Mouse (Mus musculus) heart, adult 9 months (tissue): ENCODE measurements around the gene Rhov.

Experiments used
- DNase-seq, 2 experiments: peaks; one replicate each; pipeline ENCODE4 v3.0.0; 2022; ENCODE audit warnings: low spot score in 2 of 2

Rhov gene

DNA sequence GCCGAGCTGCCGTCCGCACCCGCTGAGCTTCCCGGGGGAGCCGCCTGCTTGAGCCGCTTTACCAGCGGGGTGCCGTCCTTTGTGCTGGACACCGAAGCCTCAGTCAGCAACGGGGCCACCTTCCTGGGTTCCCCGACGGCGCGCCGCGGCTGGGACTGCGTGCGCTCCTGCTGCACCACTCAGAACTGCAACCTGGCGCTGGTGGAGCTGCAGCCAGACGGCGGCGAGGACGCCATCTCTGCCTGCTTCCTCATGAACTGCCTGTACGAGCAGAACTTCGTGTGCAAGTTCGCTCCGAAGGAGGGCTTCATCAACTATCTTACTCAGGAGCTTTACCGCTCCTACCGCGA, 33.2 kb downstream of the Rhov start:
- DNase-seq = no peak

DNA sequence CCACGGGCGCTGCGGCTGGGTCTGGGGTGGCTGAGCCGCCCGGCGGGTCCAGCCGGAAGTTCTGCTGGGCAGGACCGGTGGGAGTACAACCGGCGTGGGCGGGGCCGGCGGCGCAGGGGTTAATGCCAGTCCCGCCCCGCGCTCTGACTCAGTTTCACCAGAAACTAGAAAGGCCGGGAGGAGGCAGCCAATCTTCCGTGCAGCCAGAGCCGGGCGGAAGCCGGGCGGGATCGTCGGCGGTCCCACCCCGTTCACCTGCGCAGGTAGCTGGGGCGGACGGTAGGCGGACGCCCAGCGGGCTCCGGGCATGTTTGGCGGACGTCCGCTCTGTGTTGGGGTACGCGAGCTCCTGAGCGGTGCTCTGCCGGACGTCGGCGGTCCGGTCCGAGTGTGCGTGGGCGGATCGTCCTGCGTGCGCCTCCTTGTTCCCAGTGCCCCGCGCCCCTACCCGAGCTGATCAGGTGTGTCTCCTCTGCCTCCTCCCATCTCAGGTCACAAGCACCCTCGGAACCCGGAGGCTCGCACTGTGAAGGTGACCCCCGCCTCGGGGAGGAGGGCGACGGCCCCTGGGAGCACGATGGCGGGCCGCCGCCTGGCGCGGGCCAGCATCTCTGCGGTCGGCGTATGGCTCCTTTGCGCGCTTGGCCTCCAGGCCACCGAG, 33.7 kb downstream of the Rhov start, which contains the start of gene Spint1:
Gene Spint1 (plus strand): TSS at position 153 of the 661 bp plus-strand sequence.
- no peak for DNase-seq

DNA sequence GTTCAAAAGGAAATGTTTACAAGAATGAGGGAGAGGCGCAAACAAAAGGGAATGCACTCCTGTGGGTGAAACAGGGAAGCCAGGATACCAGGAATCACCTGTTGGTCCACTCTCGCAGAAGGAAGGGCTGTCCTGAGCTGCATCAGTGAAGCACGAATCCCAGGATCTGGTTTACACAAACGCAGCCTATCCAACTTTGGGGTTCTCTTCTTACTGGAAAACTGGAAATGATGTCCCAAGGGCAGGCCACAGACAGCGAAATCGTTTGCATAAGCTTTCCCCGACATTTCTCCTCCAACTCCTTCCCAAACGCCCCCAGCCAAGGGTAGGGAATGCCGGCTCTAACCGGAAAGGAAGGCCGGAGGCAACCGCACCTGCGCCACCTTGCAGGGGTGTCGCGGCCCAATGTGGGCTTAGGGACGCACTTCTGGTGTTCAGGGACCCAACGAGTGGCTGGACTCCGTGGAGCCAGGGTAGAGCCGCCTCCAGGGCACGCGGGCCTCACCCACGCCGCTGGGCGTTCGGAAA, 34.3 kb downstream of the Rhov start:
- DNase-seq = no peak

DNA sequence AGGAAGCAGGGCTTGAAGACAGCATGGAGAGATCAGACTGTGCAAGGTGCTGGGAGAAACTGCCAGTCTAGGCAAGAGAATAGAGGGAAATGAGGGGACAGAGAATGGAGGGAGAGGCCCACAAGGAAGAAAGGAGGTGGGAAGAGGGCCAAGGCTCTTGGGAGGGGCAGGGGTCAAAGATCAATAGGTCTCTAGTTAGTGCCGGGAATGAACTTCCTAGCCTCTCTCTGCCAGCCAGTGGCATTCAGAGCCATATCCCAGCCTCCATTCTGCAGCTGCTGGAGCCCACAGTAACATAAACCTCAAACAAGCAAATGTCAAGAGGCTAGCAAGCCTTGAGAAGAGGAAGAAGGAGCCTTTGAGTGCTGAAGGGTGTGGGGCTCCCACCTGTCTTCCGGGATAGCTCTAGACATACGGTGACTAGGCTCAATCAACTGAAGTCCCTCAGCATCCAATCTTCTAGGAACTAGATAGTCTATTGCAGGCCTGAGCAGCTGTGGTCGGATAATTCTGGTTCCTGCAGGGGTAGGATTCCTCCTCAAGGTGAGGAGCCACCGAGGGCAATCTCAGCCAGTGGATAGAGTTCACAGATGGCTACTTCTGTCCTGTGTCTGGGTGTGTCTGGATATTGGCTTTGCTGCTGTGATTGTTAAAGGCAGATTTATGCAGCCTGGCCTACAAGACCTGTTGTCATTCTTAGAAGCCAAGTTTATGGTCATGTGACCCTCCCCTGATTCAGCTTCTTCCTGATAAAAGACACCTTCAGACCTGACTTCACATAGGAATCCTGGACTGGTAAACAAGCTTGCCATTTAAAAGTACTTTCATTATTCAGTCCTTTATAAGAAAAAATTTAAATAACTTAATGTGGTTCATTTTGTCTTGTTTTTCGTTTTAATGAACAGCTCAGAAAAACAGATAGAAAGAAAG, 41.0 kb downstream of the Rhov start, which contains the start of gene Ppp1r14d:
Gene Ppp1r14d (minus strand): TSS at position 132 of the 930 bp plus-strand sequence.
- DNase-seq = no peak
